Mouse (Mus musculus) heart, adult 2 months (tissue): ENCODE results near the gene Unc5b.

Experiments
- CTCF ChIP-seq: fragments of 200-600 bp; IDR thresholded peaks from 2 replicates; pipeline ENCODE4 v1.8.1; 2022; ENCODE audit warnings: antibody characterized with exemption, mild to moderate bottlenecking, moderate library complexity
- POLR2A ChIP-seq: fragments of 200-500 bp; IDR thresholded peaks from 2 replicates; pipeline ENCODE4 v1.6.1; 2011; ENCODE audit warnings: mild to moderate bottlenecking, low read depth, low read length, control low read depth; ENCODE audit not compliant: insufficient read depth

- TF ChIP-seq CTCF (no peak), POLR2A (no peak)
These were observed 104.1 kb downstream of the Unc5b start for GRCm38 (mm10) chr10:60727301-60727700.
